Mouse (Mus musculus): ENCODE measurements around the gene Pkhd1. TPM values are rescaled to one million over a fixed set of nuclear protein-coding genes. Genes with fewer than 3 reads are reported as not detected.

Gene Pkhd1
- 0.03 TPM in 1 of 2 replicates, not detected in the other for polyA plus RNA-seq (2015; fragmentation: Nextera tagmentation; extraction: Ambion mirVana)

DNA sequence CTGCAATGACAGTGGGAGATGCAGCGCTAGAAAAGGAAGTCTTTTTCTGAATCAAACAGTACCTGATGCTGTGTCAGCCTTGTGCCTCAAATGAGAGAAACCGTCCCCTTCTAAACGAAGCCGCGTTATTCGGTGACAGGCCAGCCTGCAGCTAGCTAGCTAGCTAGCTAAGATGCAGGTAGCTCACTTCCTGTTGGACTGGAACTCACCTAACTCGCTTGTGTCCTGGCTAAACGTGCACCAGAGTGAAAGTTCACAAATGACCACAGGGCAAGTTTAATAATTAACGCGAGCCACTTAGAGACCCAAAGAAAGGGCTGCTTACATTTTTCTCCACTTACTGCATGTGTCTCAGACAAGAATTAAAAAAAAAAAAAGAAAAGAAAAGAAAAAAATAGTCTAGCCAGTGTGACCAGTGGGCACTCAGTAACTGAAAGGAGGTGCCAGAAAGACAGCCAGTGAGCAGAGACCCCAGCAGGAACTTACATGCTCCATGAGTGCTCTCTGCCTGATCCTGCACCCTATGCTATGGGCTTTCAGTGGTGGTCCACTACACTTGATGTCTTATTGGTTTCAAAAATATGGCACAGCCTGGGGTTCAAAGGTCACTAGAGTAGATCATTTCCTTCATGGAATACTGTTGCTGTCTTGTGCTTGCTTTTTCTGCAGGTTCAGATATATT lies at the start of gene Pkhd1:
Gene Pkhd1 (minus strand): TSS at position 216 of the 682 bp plus-strand sequence.
- Histone ChIP-seq H3K9me3 (no peaks in the 10 kb centered on the region), H3K9ac (replicated peaks) (no peak within 1 kb of the TSS), H3K27me3 (no peaks in the 10 kb centered on the region), H3K4me3 (no peak within 1 kb of the TSS), H3K4me2 (replicated peaks) (no peak within 1 kb of the TSS), H3K27ac (replicated peaks) (no peak within 1 kb of the TSS), H3K4me1 (no peaks in the 10 kb centered on the region), H3K36me3 (no peaks in the 10 kb centered on the region)
- WGBS: 75% methylated on average over 10 of the region's 10 CpGs
- ATAC-seq (replicated peaks): no peak

DNA sequence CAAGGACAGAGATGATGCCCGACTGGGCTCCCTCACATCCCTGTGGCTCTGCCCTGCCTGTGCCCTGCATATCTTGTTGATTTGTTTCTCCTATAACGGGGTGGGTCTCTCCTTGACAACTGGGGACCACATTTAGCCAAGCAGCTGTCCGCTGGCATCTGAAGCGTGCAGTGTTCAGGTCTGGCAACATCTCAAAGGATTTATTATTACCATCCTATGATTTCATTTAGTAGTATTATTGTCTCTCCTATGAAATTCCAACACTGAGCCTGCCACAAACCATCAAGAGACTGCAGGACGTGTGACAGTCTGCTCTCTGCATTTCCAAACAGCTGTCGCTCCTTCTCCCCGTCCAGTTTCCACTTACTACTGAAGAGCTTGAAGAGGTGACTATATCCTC lies 49.7 kb upstream of the Pkhd1 start:
- WGBS: 86% methylated on average over 7 of the region's 7 CpGs
- Histone ChIP-seq H3K4me1 (peaks cover 3% of the 10 kb centered on the region; the same call in 1 of the 2 replicates), H3K9ac (replicated peaks) (no peak overlapping the region), H3K27me3 (no peaks in the 10 kb centered on the region), H3K4me2 (replicated peaks) (no peak overlapping the region), H3K36me3 (no peaks in the 10 kb centered on the region), H3K27ac (replicated peaks) (no peak overlapping the region), H3K9me3 (no peaks in the 10 kb centered on the region), H3K4me3 (no peak overlapping the region)
- ATAC-seq (replicated peaks): no peak

DNA sequence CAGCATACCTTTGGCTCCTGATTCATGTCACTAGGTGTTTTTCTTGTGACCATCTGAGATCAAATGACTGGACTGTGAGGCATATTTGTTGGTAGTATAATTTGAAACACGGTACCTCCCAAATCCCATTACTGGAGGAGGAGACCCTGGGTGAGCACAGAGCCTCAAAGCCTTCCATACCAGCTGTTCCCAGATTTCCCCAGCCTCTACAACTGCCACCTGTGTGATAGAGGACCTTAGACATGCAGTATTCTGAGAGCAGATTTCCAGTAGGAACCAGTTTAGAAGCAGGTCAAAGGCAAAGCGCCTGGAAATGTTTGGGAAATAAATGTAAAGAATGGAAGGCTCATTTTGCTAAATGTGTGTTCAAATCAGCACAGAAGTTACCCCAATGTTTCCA lies 48.4 kb upstream of the Pkhd1 start:
- Histone ChIP-seq H3K4me2 (replicated peaks) (no peak overlapping the region), H3K9ac (replicated peaks) (no peak overlapping the region), H3K4me3 (no peak overlapping the region), H3K9me3 (no peaks in the 10 kb centered on the region), H3K27me3 (no peaks in the 10 kb centered on the region), H3K36me3 (no peaks in the 10 kb centered on the region), H3K27ac (replicated peaks) (no peak overlapping the region), H3K4me1 (no peaks in the 10 kb centered on the region)
- no peak for ATAC-seq (replicated peaks)
- 91% methylated on average over 2 of the region's 2 CpGs for WGBS

DNA sequence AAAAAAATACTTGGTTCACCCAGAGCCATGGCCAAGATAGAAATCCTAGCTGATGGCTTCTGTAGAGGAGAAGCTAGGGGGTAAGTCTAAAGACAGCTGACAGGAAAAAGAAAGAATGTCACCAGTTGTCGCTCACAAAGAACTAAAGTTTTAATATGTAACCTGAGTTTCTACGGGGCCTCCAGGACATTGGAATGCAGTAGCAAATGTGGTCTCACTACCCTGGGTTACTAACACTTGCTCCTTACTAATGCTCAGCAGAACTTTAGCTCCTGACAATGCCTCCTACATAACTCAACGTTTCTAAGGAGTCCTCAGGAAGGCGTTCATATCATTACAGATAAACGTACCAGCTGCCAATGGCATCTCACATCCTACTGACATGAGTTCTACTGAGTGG lies 37.2 kb upstream of the Pkhd1 start:
- no peaks in the 10 kb centered on the region for H3K9me3 ChIP-seq
- H3K4me2 ChIP-seq (replicated peaks): no peak overlapping the region
- no peaks in the 10 kb centered on the region for H3K27me3 ChIP-seq
- WGBS: 85% methylated on average over 5 of the region's 5 CpGs
- H3K4me3 ChIP-seq: no peak overlapping the region
- no peak overlapping the region for H3K9ac ChIP-seq (replicated peaks)
- no peak overlapping the region for H3K27ac ChIP-seq (replicated peaks)
- H3K36me3 ChIP-seq: no peaks in the 10 kb centered on the region
- H3K4me1 ChIP-seq: no peaks in the 10 kb centered on the region
- no peak for ATAC-seq (replicated peaks)

DNA sequence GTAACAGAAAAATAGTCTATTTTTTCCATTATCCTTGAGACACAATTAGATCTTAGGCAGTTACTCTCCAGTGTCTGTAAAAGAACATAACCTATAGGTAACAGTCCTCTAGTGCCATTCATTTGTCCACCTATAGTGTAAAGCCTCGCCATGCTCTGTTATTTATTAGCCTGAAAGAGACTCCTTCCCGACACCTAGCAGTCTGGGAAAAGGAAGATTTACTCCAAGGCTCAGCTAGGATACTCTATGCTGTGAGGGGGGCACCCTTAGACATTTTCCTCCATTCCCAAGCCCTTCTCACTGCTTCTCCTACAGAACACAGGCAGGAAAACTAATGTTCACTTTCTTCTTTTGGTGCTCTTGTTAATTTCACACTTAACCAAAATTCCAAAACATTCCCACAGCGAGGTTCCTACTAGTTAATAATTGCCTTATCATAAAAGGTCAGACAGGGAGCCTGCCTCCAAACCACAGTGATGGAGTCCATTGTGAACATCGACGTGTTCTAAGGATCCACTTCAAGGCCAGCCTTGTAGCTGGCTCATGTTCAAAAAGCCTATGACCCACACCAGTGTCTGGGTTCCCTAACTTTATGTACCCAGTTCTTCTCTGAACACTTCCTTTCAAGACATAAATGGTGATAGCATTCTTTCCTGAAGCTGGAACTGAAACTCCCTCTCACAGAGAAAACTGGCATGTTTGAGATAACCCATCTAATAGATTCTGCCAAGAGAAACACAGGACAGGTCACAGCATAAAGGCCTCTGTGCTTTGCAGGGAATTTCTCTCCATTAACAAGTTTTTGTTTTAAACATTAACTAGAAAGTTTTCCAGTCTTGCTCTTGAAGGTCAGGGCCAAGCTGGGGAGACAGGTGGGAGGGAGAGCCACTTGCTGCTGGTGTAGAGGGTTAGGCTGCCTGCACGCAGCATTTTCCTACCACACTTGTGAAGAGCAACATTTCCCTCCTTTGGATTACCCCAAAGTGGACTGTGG lies 35.9 kb upstream of the Pkhd1 start:
- 76% methylated on average over 6 of the region's 6 CpGs for WGBS
- H3K27me3 ChIP-seq: no peaks in the 10 kb centered on the region
- no peak overlapping the region for H3K4me3 ChIP-seq
- ATAC-seq (replicated peaks): no peak
- H3K9me3 ChIP-seq: no peaks in the 10 kb centered on the region
- no peaks in the 10 kb centered on the region for H3K4me1 ChIP-seq
- no peak overlapping the region for H3K27ac ChIP-seq (replicated peaks)
- no peaks in the 10 kb centered on the region for H3K36me3 ChIP-seq
- no peak overlapping the region for H3K9ac ChIP-seq (replicated peaks)
- H3K4me2 ChIP-seq (replicated peaks): no peak overlapping the region

DNA sequence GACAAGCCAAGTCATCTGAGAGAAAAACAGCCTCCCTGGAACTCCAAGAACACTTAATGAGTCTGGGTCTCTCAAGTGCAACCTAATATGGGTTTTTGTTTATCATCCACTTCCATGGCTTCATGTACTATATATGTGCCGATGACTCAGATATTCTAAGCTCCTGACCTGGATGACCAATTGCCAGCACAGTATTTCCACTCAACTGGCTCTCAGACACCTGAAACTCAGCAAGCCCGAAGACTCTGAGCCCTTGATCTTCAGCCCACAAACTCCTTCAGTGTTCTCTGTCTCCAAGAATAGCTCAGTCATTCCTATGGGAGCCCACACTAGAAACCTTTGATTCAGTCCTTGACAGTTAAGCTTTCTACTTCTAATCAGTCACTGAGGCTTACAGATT lies 17.0 kb upstream of the Pkhd1 start:
- H3K9me3 ChIP-seq: no peaks in the 10 kb centered on the region
- no peak overlapping the region for H3K4me2 ChIP-seq (replicated peaks)
- WGBS: 85% methylated on average over 2 of the region's 2 CpGs
- no peaks in the 10 kb centered on the region for H3K36me3 ChIP-seq
- no peak overlapping the region for H3K9ac ChIP-seq (replicated peaks)
- H3K27ac ChIP-seq (replicated peaks): no peak overlapping the region
- no peak overlapping the region for H3K4me3 ChIP-seq
- no peaks in the 10 kb centered on the region for H3K4me1 ChIP-seq
- H3K27me3 ChIP-seq: no peaks in the 10 kb centered on the region
- no peak for ATAC-seq (replicated peaks)

DNA sequence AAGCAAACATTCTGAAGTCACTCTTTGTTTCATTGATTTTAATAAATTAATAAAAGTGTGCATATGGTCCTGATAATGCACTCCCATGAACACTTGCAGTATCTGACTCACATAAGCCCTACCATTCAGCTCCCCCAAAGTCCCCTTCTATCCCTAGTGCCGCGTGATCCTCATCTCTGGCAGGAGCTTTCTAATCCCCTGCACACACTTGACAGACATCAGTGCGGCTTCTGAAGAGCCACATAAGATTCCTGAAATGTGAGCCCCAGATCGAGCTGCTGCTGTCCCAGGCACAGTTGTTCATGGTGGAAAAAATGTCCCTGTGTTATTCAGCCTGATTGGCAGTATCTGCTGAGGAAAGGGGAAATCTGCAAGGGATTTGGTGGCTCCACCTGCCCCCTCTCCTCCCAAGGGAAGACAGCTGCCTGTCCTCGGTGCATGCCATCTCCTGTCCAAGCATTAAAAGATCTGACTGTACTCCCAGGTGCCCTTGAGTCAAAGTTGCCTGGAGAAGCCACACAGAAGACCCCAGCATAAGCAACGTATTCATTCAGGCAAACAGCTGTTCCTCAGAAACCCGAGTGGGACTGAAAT lies 15.5 kb upstream of the Pkhd1 start:
- ATAC-seq (replicated peaks): no peak
- H3K4me2 ChIP-seq (replicated peaks): no peak overlapping the region
- H3K9me3 ChIP-seq: no peaks in the 10 kb centered on the region
- no peaks in the 10 kb centered on the region for H3K4me1 ChIP-seq
- H3K9ac ChIP-seq (replicated peaks): no peak overlapping the region
- H3K36me3 ChIP-seq: no peaks in the 10 kb centered on the region
- no peaks in the 10 kb centered on the region for H3K27me3 ChIP-seq
- 81% methylated on average over 7 of the region's 7 CpGs for WGBS
- H3K4me3 ChIP-seq: no peak overlapping the region
- H3K27ac ChIP-seq (replicated peaks): no peak overlapping the region

DNA sequence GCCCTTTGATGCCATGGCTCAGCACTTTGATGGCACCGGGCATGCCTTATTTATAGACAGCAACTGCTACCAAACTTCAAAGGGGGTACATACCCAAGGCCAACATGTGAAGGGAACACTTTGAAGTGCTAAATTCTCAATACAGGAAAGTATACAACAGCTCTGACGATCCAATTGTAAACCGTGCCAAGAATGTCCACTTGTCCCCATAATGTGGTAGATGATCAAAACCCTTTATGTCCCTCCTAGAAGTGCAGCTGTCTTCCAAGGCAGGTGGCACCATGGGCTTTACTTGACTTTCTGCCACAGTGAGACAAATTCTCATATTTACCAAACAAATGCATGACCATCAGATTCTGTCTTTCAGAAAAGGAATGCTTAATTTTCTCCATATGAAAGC lies 6.7 kb upstream of the Pkhd1 start:
- no peak overlapping the region for H3K9ac ChIP-seq (replicated peaks)
- H3K27ac ChIP-seq (replicated peaks): no peak overlapping the region
- H3K27me3 ChIP-seq: no peaks in the 10 kb centered on the region
- H3K4me3 ChIP-seq: no peak overlapping the region
- no peak for ATAC-seq (replicated peaks)
- H3K9me3 ChIP-seq: no peaks in the 10 kb centered on the region
- H3K4me1 ChIP-seq: no peaks in the 10 kb centered on the region
- WGBS: 82% methylated on average over 3 of the region's 3 CpGs
- H3K4me2 ChIP-seq (replicated peaks): no peak overlapping the region
- H3K36me3 ChIP-seq: no peaks in the 10 kb centered on the region

DNA sequence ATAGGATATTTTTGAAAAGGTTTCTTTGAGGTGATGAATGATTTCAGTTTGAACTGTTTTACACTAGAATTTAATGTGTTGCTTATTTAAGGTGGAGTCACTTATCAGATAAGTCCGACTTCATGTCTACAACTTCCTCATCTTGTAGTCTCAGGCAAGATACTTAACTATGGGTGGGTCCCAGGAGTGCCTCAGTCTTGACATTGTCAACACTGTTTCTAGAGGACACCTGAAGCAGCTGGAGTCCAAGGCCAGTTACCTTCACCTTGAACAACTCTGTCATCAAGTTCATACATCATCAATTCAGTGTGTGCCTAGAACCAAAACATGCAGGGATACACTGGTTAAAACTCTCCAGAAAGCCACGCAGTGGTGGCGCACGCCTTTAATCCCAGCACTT lies 5.5 kb upstream of the Pkhd1 start:
- no peak for ATAC-seq (replicated peaks)
- no peaks in the 10 kb centered on the region for H3K27me3 ChIP-seq

DNA sequence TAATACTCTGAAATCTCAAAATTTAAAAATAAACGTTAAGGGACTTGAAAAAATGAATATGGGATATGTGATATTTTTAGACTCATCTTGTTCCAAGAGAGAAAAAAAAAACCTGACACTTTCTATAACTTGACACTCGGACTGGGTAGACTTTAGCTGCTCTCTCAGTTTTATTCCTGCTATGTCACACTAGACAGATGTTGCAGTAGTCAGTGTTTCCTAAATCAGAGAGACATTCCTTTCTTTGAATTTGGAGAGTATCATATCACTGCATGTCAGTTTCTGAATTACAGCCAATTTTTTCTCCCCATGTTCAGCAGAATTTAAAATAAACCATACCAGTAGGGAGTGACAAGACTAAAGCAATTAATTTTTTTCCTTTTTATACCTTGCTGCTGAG lies 2.7 kb upstream of the Pkhd1 start:
- ATAC-seq (replicated peaks): no peak
- Histone ChIP-seq H3K4me3 (no peak overlapping the region), H3K9me3 (no peaks in the 10 kb centered on the region), H3K27me3 (no peaks in the 10 kb centered on the region), H3K27ac (replicated peaks) (no peak overlapping the region), H3K4me1 (no peaks in the 10 kb centered on the region), H3K9ac (replicated peaks) (no peak overlapping the region), H3K4me2 (replicated peaks) (no peak overlapping the region), H3K36me3 (no peaks in the 10 kb centered on the region)
- WGBS: 80% methylated on average over 2 of the region's 2 CpGs

More for the DNA sequence above, 5.5 kb upstream of the Pkhd1 start:
- Histone ChIP-seq H3K27ac (replicated peaks) (no peak overlapping the region), H3K9me3 (no peaks in the 10 kb centered on the region), H3K4me3 (no peak overlapping the region), H3K4me1 (no peaks in the 10 kb centered on the region), H3K36me3 (no peaks in the 10 kb centered on the region), H3K9ac (replicated peaks) (no peak overlapping the region), H3K4me2 (replicated peaks) (no peak overlapping the region)
- WGBS: 96% methylated on average over 4 of the region's 4 CpGs

DNA sequence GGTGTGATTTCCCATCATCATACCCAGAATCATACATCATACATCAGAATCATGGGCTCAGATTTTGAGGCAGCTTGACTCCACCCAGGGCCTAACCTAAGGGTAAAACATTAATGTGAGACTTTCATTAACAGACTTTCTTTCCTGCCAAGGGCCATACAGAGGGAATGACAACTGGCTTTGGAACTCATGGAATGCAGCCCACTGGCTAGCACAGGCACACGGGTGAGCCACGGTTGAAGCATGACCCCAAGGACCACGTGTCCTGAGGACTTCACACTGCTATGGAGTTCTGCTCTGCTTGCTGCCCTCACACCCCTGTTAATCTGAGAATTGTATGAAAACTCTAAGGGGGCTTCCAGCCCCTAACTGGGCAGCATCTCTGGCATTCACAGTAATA lies 1.5 kb upstream of the Pkhd1 start:
- 66% methylated on average over 3 of the region's 3 CpGs for WGBS
- Histone ChIP-seq H3K27ac (replicated peaks) (no peak overlapping the region), H3K36me3 (no peaks in the 10 kb centered on the region), H3K4me3 (no peak overlapping the region), H3K4me2 (replicated peaks) (no peak overlapping the region), H3K4me1 (no peaks in the 10 kb centered on the region), H3K9ac (replicated peaks) (no peak overlapping the region), H3K9me3 (no peaks in the 10 kb centered on the region), H3K27me3 (no peaks in the 10 kb centered on the region)
- no peak for ATAC-seq (replicated peaks)

DNA sequence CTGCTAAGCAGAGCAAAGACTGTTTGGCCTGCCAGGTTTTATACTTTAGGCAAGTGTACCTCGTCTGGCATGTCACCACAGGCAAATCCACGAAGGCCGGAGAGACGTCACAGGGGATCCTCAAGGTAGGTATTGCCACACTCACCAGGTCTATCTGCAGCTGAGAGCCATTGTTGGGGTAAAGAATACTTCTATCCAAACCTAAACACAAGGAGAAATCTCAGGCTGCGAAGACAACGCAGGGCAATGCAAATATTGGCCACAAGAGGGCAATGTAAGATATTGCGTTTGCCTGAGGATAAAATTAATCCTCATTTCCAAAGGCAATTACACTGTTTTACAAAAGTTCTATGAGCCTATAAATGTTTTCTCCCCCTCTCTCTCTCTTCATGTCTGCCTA lies 5.2 kb downstream of the Pkhd1 start:
- 26% methylated on average over 7 of the region's 7 CpGs for WGBS
- H3K27me3 ChIP-seq: no peaks in the 10 kb centered on the region
- peak; percentile 35; the same call in 1 of the 2 replicates for ATAC-seq (replicated peaks)
- H3K9ac ChIP-seq (replicated peaks): no peak overlapping the region
- H3K9me3 ChIP-seq: no peaks in the 10 kb centered on the region
- H3K27ac ChIP-seq (replicated peaks): no peak overlapping the region
- H3K4me3 ChIP-seq: no peak overlapping the region
- H3K4me2 ChIP-seq (replicated peaks): no peak overlapping the region
- no peaks in the 10 kb centered on the region for H3K36me3 ChIP-seq
- no peaks in the 10 kb centered on the region for H3K4me1 ChIP-seq
